Mouse (Mus musculus): ENCODE measurements around the gene Fgf8. TPM values are rescaled to one million over a fixed set of nuclear protein-coding genes. Genes with fewer than 3 reads are reported as not detected.

Gene Fgf8
- not detected for polyA plus RNA-seq (2017; shearing (Covaris generic))

DNA sequence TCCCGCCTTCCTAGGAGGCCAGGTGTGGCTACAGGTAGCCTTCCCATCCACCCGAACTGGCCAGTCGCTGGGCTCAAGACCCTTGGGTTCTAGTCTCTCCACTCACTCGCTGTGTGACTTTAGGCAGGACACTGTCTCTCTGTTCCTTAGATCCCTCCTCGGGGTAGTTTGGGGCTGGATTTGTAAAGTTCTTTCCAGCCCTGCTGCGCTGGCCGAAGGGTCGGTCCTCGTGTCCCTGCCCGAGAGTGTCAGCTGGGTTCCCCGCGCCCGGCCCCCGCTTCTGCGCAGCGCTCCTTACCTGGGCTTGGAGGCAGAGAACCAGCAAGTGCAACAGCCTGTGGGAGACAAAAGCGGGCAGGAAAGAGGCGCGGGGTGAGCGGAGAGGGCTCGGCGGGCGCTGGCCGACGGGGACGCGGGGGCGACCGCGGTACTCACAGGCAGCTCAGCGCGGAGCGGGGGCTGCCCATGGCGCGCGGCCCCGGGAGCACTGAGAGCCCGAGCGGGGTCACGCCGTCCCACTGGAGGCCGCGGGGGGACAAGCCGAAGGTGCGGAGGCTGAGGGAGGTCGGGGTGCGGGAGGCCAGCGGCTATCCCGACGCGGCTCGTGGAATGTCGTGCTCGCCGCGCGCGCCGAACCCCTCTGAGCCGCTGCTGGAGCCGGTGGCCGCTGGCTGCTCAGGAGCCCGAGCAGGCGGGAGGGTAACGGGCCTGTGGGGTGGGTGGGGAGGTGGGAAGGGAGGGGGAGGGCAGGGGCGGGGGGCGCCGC lies at the start of gene Fgf8:
Gene Fgf8, minus strand, starts transcription at position 698 of the 766 bp plus-strand sequence.

DNA sequence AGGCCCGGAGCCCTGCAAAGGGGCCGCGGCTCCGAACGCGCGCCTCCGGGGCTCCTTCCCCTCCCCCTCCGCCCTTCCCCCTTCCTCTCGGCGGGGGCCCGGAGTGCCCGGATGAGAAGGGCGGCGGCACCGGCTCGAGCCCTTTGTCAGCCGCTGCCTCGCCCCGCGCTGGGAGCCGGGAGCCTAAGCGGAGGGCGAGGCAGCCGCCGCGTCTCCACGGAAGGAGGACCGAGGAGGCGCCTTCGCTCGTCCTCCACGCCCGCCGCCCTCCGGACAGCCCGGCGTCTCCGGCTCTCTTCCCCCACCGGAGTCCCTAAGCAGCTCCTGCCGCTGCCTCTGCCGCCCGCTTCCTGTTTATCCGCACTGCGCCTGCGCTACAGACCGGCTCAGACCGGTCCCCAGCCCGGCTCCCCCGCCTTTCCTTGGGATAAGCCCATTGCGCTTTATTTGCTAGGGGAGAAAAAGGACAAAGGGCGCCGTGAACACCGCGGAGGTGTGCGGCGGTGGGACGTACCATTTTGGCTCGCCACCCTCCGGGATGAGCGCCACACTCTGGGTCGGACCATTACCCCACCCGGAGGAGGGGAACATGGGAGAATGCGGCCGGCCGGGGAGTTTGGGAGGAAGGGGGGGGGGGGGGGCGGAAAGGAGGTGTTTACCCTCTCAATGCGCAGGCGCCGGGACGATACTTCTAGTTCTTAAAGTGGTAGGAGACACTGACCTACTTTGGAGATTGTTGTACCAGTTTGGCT lies 40.6 kb upstream of the Fgf8 start, which contains the start of gene Mgea5:
Gene Mgea5, minus strand, starts transcription at position 657 of the 752 bp plus-strand sequence.

DNA sequence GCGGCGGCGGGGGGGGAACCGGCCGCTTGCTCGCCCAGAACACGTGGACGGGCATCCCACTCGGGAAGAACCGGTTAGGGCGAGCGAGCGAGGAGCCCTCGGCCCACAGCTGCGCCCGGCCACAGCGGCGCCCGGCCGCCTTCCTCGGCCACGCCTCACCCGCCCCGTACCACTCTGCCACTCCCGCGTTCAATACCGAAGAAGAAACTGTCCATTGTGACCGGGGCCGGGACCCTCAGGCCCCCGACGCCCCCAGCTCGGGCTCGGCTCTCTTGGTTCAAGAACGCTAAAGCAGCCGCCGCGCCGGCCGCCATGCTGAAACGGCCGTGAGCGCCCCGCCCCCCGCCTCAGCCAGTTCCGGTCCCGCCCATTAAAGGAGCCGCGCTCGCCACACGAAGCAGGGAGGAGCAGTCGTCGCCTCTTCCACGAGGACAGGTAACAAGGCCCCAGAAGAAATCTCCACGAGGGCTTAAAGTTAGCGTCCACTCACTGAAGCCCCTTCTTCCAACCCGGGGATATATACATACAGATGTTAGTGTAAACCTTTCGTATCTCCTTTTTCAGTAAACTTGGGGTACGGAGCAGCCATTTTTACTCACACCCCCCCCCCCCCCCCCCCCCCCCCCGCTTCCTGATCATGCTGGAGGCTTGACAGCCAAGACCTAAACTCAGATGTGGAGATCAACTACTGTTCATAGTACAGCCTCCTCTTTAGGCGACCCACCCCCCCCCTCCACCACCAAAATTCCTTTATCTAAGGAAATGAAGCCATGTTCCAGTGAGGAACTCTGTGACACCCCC lies 6.7 kb upstream of the Fgf8 start, which contains the start of gene Npm3:
Gene Npm3, minus strand, starts transcription at position 349 of the 801 bp plus-strand sequence.

Other genes starting within 250 kb of the Fgf8 start
- gene Poll, start 182.4 kb downstream of the Fgf8 start, polyA plus RNA-seq (2017; shearing (Covaris generic)), result 10 to 100 TPM; 10.5 to 16.6 TPM
- 10 to 100 TPM; 46.6 to 48.7 TPM for gene Gm17018, start 182.3 kb downstream of the Fgf8 start, polyA plus RNA-seq (2017; shearing (Covaris generic))
- gene Fbxw4, start 82.6 kb downstream of the Fgf8 start, polyA plus RNA-seq (2017; shearing (Covaris generic)), result 10 to 100 TPM; 18.8 to 30.1 TPM
- gene Npm3, start 6.7 kb upstream of the Fgf8 start, polyA plus RNA-seq (2017; shearing (Covaris generic)), result 10 to 100 TPM; 28.6 to 32.8 TPM
- gene Mgea5, start 40.9 kb upstream of the Fgf8 start, polyA plus RNA-seq (2017; shearing (Covaris generic)), result 100 to 1,000 TPM; 194 to 217 TPM
- gene Kcnip2, start 73.1 kb upstream of the Fgf8 start, polyA plus RNA-seq (2017; shearing (Covaris generic)), result 10 to 100 TPM in 1 of 2 experiments, 1 to 10 TPM in 1; 7.5 to 14.3 TPM